Mouse (Mus musculus): Measurements from ENCODE around the gene Fbll1.
"Not testable (repeated sequence)": the region's sequence is repeated elsewhere in the genome, so short reads cannot be mapped to it uniquely, and the experiment has no call there.

Gene Fbll1

DNA sequence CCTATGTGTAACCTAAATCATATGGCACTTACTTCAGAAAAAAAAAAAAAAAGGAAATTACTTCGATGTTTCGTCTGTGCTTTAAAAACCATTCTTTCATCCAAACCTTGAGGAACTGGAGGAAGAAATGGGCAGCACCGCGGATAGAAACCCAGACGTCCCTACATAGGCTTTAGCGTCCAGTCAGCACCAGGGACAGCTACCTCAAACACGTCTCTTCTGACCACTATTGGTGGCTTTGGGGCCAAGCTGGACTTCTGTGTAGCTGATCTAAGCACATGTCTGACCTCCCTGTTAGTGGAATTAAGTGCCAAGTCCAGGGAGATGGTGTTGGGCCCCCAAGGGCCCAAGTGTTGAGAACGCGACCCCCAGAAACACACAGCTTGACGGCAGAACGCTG is at the start of gene Fbll1:
Fbll1 (minus strand) TSS at position 11 of the 400 bp plus-strand sequence.
- peak; percentile 67 for DNase-seq

DNA sequence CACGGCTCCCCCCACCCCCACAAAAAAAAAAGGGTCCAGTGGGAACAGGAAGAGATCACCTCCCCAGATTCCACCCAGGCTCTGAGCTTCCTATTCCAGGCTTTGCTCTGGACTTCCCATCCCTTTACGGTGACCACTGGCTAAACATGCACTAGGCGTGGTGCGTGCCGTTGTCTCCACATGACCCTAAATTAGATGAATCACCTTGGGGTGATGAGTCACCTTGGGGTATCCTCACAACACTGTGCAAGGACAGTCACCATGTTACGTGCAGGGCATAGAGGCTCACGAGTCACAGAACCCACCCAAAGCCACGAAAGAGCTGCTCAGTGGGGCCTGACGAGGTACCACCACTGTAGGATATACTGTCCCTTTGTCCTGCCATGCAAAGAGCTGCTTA is 45.6 kb upstream of the Fbll1 start:
- DNase-seq, result no peak

DNA sequence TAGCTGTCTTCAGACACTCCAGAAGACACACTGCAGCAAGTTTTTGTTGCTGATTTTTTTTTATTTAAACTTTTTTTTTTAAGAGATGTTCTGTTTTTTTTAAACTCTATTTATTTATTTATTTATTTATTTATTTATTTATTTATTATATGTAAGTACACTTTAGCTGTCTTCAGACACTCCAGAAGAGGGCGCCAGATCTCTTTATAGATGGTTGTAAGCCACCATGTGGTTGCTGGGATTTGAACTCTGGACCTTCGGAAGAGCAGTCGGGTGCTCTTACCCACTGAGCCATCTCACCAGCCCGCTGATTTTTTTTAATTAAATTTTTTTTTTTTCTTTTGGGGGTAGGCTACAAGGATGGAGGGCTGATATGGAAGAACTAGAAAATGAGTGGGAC is 43.9 kb upstream of the Fbll1 start:
- not testable (repeated sequence) for DNase-seq

DNA sequence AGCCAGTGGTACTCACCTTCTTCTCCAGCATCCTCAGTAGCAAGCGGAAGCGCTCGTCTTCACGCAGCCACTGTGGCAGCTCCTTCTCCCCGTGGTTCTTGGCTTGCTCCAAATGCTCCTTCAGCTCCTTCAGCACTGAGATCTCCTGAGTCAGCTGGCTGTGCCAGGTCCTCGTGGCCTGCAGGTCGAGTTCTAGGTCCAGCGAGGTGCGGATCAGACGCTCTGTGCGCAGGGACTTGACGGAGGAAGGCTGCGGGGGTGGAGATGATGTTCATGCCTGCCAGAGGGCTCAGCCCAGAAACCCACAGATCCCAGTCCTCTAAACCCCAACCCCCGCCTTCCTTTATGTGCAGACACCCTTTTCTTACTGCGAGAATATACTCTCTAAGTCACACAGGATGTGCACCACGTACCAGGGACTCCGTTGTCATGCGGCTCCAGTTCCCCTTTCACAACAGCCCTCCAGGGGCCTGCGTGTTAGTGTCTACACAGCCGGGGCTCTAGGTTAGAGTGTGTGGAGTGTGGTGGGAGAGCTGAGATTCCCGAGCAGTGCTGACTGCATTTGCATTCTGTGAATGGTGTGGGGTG is 43.1 kb upstream of the Fbll1 start:
- DNase-seq, result no peak

DNA sequence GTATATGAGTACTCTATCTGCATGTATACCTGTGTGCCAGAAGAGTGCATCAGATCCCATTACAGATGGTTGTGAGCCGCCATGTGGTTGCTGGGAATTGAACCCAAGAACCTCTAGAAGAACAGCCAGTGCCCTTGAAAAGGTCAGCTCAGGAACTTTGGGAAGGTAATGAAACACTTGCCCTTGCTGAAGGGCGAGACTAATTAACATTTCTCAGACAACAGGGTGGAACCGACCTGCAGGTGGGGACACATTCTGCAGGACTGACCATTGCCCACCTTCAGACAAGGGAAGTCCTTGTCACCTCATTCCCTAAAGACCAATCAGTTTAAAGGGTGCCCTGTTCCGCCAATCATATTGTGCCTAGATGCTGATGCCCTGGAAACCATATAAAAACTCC is 42.1 kb upstream of the Fbll1 start:
- not testable (repeated sequence) for DNase-seq

DNA sequence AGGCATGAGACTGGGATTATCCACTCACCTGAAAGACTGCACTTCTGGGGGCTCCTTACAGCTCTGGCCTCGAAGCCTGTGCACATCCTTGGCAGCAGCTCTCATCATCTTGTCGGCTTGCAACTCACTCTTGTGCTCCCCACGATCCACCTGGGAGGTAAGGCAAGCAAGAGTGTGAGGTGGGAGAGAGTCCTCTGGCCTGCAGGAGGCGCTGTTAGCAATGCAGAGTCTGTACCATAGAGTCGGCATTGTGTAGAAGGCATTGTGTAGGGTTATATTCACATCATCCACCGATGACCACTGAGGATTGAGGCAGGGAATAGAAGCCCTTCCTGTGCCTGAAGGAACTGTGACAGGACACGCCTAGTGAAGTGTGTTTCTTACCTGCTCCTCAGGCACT is 41.6 kb upstream of the Fbll1 start:
- DNase-seq, result no peak

DNA sequence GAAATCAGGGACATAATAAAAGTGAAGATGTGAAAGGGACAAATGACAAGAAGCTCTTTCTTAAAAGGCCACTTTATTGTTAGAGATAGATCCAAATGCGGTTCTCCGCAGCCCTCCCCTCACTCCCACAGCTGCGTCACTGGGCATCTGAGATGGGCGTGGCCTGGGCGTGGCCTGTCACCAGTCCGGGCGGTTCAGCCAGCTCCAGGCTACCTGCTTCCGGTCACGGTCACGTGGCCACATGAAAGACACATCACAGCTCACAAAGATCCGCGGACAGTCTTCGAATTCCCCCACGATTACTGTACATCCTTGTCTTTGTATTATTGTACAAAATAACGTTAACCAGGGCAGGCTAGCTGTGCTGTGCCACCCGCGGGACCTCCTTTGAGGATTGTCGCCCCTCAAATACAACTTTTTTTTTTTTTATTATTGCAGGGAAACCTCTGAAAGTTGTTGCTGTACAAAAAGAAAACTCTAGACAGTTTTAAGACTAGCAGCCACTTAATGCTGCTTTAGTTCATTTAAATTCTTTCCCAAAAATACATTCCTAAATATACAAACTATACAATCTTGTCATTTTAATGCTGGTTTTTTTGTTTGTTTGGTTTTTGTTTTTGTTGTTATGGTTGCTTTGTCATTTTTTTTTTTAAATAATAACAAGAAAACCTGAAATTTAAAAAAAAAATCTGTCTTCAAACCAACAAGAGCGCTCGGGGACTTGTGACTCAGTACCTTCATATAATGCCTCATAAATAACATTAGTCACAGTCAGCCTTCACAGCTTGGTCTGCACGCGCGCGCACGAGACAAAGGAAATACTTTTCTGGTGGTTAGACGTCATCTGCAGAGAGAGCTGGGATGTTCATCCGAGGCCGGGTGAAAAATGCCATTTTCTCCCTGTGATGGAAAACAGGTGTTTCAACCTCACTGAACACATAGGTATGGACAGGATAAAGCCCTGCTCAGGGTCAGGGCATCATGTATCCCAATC is 40.0 kb upstream of the Fbll1 start:
- peak; percentile 91 for DNase-seq

DNA sequence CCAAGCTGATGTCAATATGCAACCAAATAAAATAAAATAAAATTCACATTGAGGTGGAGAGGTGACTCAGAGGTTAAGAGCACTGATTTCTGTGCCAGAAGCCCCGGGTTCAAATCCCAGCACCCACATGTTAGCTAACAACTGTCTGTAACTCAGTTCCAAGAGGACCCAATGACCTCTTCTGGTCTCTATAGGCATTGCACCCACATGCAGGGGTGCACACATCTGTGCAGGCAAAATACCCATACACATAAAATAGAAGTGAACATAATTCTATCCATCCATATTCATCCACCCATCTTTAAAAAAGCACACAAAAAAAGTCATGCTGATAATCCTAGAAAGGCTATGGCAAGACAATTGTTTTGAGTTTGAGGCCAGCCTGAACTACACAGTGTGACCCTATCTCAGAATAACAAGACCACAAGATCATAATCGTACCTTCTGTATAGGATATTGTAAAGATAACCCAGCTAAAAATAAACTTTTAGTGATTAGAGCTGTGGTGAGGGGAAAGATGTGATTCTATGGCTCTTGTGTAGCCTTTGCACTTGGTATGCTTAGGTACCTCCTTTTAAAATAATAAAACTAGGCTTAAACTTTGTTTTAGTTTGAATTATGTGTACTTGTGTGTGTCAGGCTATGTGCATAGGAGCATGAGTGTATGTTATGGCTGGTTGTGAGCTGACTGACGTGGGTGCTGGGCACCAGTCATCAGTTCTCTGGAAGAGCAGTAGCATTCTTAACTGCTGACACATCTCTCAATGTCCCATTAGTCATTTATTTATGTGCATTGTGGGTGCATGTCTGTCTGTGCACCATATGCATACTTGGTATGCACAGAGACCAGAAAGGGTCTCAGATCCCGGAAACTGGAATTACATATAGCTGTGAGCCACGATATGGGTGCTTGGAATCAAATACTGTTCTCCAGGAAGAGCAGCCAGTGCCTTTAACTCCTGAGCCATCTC is 38.8 kb upstream of the Fbll1 start:
- no peak for DNase-seq

DNA sequence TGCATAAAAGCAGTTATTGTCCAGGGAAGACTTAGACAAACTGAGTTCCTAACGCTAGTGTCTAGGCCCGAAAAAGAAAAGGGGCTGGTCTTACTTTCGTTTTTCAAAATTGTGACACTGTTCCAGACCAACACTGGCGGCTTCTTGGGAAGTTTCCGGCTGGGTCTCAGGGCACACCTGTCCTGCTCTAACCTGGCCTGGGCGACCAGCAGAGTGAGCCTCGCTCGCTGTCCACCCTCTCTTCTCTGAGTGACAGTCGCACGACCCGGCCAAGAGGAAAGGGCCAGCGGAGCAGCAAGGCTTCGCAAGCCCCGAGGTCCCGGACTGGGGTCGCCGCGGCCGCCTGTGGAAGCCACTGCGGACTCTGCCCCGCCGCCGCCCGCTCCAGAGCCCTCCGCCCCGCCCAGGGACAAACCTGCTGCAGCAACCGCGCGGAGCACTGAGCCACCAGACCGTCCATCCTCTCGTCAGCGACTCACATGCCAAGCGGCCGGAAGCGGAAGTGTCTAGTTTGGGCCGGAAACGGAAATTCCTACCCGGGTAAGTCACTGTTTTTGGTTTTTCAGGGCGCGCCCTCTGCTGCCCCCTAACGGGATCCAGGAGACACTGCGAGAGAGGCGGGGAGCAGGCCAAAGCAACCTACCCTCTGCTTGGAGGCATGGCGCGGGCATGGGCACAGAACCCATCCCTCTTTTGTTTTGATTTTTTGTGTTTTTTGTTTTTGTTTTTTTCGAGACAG is 35.5 kb upstream of the Fbll1 start, which contains the start of gene Rars:
Rars (minus strand) TSS at position 485 of the 739 bp plus-strand sequence.
- DNase-seq, result peak; percentile 94

DNA sequence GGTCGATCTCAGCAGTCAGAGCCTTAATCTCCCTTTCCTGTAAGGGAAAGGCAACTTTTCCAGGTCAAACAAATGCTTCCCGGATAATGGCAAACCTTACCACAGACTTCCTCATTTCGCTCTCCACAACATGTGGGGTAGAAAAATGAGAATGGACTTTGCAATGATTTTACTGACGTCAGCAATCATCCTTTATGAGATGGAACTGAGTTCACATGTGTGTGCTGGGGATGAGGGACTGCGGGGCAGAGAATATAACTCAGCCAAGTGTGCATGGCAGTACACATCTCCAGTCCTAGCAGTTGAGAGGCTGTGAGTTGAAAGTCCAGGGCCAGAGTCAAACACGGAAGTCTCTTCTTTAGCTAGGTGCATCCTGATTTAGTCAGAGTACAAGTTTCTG is 34.6 kb upstream of the Fbll1 start:
- DNase-seq, result no peak

DNA sequence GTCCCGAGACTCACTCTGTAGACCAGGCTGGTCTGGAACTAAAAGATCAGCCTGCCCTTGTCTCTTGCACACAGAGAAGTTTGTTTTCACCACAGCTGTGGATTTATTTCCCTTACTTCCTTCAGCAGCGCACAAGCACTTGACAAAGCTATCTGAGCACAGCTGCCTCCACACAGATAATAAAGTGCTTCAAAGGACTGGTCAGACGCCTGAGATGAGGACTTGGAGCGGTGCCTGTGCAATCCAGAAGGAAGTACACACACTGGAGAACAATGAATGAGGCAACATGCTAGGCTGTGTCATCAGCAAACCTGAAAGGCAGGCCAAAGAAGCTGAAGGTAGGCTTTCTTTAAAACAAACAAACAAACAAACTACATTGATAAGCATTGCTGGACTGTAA is 33.5 kb upstream of the Fbll1 start:
- no peak for DNase-seq

DNA sequence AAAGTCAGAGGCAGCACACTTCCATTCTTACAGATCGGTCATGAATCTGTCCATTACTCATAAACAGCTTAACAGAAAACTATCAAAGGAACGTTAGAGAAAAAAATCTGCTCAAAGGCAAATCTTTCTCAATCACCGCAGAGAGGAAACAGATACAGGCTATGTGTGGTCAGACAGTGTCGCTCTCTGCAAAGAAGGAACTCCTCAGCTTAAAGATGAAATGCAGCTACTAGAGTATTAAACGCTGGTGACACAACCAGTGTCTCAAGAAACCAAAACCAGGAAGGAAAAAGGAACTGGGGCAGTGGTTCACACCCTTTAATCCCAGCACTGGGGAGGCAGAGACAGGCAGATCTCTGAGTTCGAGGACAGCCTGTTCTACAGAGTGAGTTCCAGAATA is 29.0 kb upstream of the Fbll1 start:
- DNase-seq, result no peak

DNA sequence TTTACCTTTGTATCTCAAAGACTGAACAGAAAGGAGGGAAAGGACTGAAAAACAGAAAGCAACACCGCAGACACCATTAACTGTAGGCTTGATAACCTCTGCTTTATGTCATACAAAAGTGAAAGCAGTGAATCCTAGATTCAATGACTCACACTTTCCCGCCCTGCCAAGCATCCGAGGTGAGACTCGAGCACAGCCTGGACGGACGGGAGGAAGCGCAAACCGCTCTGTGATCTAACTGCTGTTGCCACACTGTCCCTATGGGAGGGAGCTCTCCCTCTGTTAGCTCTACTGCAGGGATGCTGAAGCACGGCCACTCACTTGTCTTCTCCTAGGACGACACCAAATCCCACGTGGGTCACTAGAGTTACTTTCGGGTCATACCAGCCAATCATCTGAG is 17.6 kb upstream of the Fbll1 start:
- DNase-seq, result no peak

DNA sequence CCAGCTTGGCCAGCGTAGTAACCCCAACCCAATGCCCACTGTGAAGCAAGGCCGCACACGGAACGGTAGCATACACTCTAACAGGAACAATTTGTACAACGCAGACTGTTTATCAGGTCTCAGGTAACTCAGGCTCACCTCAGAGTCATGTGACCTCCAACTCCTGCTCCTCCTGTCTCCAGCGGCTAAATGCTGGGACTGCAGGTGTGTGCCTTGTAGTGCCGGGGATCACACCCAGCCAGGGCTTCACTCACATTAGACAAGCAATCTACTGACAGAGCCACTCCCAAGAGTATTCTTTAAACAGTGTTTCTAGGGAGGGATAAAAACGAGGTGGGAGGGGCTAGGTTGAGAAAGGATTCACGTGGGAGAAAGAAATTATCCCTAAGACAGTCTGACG is 12.8 kb upstream of the Fbll1 start:
- DNase-seq, result no peak

DNA sequence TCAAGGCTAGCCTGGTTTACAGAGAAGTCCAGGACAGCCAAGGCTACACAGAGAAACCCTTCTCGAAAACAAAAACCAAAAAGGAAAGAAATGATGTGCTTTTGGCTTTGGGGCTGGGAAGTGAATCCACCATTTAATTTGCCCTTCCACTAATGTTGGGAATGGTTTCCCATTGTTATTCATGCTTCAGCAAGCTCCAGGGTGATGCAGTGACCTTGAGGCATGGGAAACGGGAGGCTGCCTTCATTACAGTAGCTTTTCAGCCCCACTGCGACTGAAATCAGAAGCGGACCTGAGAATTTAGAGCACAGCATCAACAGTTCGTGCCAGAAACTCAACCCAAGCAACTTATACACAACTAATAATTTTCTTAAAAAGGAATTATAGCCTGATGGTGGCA is 2.6 kb upstream of the Fbll1 start:
- DNase-seq, result no peak

DNA sequence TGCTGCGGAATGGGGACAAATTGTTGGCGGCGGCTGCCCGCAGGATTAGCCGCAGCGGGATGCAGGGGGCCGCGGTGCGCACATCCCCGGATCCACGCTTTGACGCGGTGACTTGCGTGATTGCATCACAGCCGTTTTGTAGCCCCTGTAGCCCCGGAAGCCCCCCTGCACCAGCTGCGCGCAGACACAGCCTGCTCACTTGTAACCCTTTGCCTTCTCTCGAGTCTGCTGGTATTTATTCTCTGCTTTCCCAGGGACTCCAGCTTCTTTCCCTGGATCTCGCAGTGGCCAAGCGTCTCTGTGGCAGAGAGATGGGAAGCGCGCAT is 226 bp downstream of the Fbll1 start:
- no peak for DNase-seq

DNA sequence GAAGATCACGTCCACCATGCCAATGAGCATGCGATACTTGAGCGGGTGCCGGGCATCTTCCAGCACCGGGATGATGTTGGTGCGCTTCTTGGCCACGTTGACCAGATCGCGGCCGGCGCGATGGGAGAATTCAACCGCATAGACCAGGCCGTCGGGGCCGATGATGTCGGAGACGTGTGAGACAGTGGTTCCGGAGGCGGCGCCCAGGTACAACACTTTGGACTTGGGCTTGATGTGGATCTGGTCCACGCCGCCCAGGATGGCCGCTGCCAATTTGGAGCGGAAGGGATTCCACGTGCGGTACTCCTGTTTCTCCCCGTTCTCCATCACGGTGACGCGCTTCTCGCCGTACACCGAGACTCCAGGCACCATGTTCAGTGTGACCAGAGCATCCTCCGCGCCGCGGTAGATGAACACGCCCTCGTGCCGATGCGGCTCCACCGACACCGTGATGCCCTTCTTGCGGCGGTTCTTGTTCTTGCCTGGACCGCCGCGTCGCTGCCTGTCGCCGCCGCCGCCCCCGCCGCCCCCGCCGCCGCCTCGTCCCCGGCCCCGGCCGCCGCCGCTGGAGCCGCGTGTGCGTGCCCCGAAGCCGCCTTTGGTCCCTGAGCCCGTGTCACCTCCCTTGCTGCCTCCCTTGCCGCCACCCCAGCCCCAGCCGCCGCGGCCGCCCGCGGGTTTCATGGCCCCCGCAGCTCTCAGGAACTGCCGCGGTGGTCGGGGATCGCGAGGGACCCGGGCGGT is 761 bp downstream of the Fbll1 start:
- DNase-seq, result no peak

DNA sequence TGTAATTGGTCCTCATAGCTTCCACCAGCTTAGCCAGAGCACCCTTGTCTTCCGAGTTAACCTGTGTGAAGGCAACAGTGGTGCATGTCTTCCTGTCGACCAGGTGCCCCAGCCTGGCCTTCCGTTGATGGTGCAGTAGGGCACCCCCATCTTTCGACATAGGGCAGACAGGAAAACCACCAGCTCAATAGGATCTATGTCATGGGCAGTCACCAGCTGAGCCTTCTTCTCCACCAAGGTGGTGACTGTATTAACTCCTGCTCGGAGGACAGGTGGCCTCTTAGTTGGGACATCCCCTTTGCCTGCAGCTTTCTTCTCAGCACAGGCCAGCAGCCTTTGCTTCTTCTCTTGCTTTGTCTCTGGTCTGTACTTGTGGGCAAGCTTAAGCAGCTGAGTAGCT is 5.9 kb downstream of the Fbll1 start:
- DNase-seq, result not testable (repeated sequence)

DNA sequence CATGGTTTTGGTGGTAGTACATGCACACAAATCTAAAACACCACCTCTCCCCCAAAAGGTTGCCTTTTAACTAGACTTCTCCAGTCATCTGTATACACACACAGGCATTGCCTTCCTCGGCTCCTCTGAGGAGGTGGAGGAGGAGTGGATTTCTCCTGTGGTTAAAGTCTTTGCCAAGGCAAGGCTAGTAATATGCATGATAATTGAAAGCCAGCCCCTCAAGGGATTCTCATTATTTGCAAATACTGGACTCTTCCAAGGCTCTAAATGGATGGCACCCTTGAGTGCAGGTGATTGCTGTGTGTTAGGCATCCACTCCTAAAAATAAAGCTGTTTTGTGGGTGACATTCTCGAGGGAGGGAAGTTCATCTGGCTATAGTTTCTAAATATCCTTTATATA is 10.2 kb downstream of the Fbll1 start:
- no peak for DNase-seq

DNA sequence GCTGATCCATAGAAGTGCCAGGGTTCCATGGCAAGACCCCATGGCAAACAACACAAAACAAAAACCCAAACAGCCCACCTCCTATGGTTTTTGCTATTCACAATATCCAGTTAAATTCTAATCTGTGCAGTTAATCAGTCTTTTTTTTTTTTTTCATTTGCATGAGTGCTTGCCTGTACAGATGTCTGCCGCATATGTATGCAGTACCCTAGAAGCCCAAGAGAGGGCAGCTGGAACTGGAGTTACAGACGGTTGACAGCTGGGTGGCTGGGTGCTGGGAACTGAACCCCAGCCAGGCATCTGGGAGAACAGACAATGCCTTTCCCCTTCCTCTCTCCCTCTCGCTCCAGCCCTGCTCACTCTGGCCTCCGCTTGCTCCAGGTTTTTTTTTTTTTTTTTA is 14.1 kb downstream of the Fbll1 start:
- no peak for DNase-seq

DNA sequence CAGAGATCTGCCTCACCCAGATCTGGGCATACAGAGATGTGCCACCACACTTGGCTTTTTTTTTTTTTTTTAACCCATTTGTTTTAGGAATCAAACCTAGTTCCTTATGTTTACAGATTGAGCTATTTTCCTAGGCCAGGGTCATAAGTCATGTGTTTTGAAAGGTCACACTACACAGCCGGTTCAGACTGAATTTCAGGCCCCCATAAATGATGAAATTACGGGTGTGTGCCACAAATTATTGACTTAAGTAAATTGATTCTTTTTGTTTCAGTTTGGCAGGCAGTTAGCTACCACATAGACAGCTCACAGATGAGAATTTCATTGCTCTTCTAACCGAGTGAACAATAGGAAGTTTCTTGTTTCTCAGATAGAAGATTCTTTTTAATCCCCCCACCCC is 14.7 kb downstream of the Fbll1 start:
- DNase-seq, result no peak

DNA sequence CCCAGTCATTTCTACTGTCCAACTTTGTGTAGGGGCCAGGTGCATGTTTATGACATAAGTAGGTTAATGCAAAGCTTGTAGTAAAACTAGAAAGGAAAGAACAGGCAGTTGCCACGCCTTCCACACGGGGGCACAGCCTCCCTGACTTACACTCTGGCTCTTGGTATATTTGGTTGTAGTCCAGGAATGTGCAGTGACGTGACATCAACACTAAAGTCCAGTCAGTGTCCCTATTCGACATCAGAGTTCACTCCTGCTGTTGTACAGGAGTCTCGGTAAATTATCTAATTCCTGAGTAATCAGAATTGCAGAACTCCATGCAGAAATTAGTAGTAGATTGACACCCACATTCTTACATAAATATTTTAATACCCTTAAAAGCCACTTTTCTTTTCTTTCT is 15.6 kb downstream of the Fbll1 start:
- DNase-seq, result peak; percentile 45
